Mouse (Mus musculus): ENCODE results near the gene Foxp1. TPM values are rescaled to one million over a fixed set of nuclear protein-coding genes. Genes with fewer than 3 reads are reported as not detected.

Foxp1 gene
- total and polyA plus RNA-seq, 3 experiments: 57.4 to 88.1 (median 79.8) TPM

DNA sequence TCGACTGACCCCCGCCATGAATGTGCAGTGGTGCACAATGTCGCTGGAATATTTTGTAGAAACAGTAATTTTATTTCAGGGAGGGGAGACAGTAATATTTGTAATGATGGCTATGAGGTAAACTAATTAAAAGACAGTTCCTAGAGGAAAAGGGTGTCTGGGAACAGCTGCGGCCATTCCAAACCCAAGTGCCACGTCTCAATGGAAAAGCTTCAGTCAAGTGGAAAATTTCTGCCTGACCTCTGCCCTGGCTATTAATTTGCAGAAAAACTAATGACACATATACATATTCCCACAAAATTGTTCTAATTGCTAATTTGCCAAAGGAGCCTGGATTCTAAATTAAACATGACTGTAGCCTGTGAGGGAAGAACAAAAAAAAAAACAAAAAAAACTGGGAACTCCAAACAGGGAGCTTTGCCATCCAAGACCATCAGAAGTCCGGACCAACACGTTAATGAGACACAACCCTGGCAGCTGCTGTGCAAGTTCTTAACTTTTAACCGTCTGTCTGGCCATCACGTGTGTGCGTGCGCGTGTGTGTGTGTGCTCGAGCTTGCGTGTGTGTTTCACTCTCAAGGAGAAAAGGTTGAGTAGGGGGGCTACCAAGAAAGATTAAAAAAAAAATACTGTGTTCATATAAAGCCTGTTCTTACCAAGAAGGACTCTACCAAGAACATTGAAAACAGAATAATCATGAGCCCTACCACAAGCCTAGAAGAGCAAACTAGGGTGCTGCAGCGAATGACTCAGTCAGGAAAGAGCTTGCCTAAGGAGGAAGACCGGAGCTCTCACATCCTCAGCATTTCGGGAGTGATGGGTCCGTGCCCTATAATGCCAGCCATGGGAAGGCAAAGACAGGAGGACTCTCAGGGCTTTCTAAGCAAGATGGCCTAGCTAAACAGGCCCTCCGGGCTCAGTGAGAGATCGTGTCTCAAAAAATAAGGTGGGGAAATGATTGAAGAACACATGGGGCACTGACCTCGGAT is 574.1 kb downstream of the Foxp1 start:
- Histone ChIP-seq H3K27me3 (ENCODE audit: insufficient read depth, low read length) (no peaks in the 10 kb centered on the region), H3K4me3 (ENCODE audit: low read depth, low read length) (no peak overlapping the region), H3K4me1 (ENCODE audit: insufficient read depth, low read depth, low read length) (no peaks in the 10 kb centered on the region), H3K36me3 (replicated peaks) (peaks cover 73% of the 10 kb centered on the region), H3K9me3 (replicated peaks) (no peaks in the 10 kb centered on the region)
- DNase-seq (ENCODE audit: low spot score) (no peak), ATAC-seq (ENCODE audit: extremely low read depth, insufficient number of reproducible peaks, low FRiP score, poor library complexity, severe bottlenecking) (no peak)
- TF ChIP-seq POLR2AphosphoS5 (IDR thresholded peaks at IDR 0.05; ENCODE audit: insufficient replicate concordance, low read depth, low read length): no peak
- TF ChIP-seq TAL1 (conservative IDR thresholded peaks at IDR 0.05; ENCODE audit: low read depth, low read length): no peak
- no peak for TF ChIP-seq GATA2 (IDR thresholded peaks at IDR 0.05; ENCODE audit: borderline replicate concordance, low read depth, low read length)

DNA sequence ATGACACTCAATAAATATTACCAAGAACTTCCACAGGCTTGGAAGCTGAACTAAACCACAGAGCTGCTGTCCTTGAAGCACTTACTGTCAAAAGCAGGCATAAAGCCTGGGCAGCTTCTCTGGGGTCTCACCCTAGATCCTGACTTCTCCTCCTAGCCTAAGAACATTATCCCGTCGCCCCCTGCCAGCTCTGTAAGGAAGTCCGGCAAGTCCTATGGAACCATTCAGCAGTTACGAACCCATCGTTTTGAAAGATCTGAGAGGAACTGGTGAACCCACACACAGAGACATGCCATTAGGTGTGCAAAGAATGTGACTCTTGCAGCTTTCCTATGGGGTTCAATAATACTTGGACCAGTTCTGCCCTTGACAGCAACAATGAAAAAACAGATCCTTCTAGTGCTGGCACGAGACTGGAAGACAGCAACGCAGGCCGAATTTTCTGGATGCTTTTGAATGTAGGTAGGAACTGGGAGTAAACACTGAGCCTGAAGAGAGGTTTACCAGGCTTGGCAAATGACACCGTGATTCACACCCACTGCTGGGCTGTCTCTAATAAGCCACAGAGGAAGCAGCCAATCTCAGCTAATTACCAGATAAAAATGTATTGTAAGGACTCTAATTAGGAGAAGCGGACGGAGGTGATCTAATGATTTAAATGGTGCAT is 574.9 kb downstream of the Foxp1 start:
- TF ChIP-seq CTCF (IDR thresholded peaks at IDR 0.05; ENCODE audit: low read depth, low read length) (no peak), GATA1 (IDR thresholded peaks at IDR 0.05; ENCODE audit: borderline replicate concordance, low read length) (no peak), GATA2 (IDR thresholded peaks at IDR 0.05; ENCODE audit: borderline replicate concordance, low read depth, low read length) (no peak), POLR2AphosphoS5 (IDR thresholded peaks at IDR 0.05; ENCODE audit: insufficient replicate concordance, low read depth, low read length) (no peak)
- peaks cover 73% of the 10 kb centered on the region for H3K36me3 ChIP-seq (replicated peaks)
- no peak for ATAC-seq (ENCODE audit: extremely low read depth, insufficient number of reproducible peaks, low FRiP score, poor library complexity, severe bottlenecking)
- no peaks in the 10 kb centered on the region for H3K27me3 ChIP-seq (ENCODE audit: insufficient read depth, low read length)
- no peaks in the 10 kb centered on the region for H3K4me1 ChIP-seq (ENCODE audit: insufficient read depth, low read depth, low read length)
- H3K9me3 ChIP-seq (replicated peaks): no peaks in the 10 kb centered on the region
- DNase-seq (ENCODE audit: low spot score): no peak
- H3K4me3 ChIP-seq (ENCODE audit: low read depth, low read length): no peak overlapping the region

DNA sequence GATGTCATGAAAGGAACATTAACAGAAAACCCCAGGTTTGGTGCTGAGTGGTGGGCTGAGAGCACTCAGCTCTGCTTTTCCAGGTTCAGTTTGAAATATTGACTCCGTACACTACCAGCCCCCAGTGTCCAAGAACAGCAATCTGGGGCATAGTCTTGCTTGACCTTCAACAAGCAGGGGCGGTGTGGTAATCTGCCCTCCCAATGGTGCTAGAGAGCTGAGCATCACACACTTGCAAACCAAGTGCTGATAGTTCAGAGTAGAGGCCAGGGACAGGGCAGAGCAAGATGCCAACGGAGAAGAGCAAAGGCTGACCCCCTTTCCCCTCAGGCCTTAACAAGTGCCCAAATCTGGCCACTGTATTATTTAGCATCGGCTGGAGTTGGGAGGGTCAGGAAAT is 575.8 kb downstream of the Foxp1 start:
- H3K4me1 ChIP-seq (ENCODE audit: insufficient read depth, low read depth, low read length): no peaks in the 10 kb centered on the region
- TF ChIP-seq CTCF (IDR thresholded peaks at IDR 0.05; ENCODE audit: low read depth, low read length) (no peak), GATA1 (IDR thresholded peaks at IDR 0.05; ENCODE audit: borderline replicate concordance, low read length) (no peak)
- no peak for DNase-seq (ENCODE audit: low spot score)
- H3K9me3 ChIP-seq (replicated peaks): no peaks in the 10 kb centered on the region
- H3K36me3 ChIP-seq (replicated peaks): peaks cover 78% of the 10 kb centered on the region
- H3K4me3 ChIP-seq (ENCODE audit: low read depth, low read length): no peak overlapping the region
- no peaks in the 10 kb centered on the region for H3K27me3 ChIP-seq (ENCODE audit: insufficient read depth, low read length)
- ATAC-seq (ENCODE audit: extremely low read depth, insufficient number of reproducible peaks, low FRiP score, poor library complexity, severe bottlenecking): no peak

DNA sequence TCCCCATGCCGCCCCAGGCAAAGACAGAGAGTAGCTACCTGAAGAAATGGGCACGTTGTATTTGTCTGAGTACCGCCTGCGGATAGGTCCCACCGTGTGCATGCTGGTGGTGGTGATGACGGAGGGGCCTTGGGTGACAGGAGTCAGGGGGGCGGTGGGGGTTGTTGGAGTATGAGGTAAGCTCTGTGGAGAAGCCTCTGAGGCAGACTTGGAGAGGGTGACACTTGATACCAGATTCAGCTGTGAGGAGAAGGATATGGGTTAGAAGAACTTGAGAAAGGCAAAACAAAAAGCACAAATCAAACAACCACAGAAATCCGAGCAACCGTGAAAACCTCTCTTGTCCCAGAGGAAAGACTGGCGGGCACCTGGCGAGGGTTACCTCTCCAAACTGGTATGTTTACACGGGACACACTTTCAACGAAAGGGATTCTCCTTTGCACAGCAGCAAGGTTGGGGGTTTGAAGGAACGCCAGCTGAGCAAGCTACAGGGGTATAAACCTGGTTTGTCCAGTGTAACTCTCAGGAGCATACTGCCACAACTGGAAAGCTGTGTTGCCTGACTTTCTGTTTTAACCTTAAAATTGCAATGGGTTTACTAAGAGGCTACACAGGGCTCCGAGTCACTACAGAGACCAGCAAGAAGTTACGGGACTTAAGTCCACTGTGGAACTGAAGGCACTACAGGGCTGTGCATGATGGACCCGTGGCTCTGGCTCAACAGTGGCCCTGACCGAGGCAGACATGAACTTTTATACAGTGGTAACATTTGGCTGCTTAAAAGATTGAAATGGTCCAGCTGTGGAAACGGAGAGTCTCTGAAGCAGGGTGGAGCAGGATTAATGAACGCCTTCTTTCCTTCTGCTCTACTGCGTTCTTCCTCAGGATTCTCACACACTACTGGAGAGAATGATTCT is 576.8 kb downstream of the Foxp1 start:
- DNase-seq (ENCODE audit: low spot score): no peak
- TF ChIP-seq TAL1 (conservative IDR thresholded peaks at IDR 0.05; ENCODE audit: low read depth, low read length) (no peak), CTCF (IDR thresholded peaks at IDR 0.05; ENCODE audit: low read depth, low read length) (no peak), GATA2 (IDR thresholded peaks at IDR 0.05; ENCODE audit: borderline replicate concordance, low read depth, low read length) (no peak), GATA1 (IDR thresholded peaks at IDR 0.05; ENCODE audit: borderline replicate concordance, low read length) (no peak), POLR2AphosphoS5 (IDR thresholded peaks at IDR 0.05; ENCODE audit: insufficient replicate concordance, low read depth, low read length) (no peak)
- ATAC-seq (ENCODE audit: extremely low read depth, insufficient number of reproducible peaks, low FRiP score, poor library complexity, severe bottlenecking): no peak

DNA sequence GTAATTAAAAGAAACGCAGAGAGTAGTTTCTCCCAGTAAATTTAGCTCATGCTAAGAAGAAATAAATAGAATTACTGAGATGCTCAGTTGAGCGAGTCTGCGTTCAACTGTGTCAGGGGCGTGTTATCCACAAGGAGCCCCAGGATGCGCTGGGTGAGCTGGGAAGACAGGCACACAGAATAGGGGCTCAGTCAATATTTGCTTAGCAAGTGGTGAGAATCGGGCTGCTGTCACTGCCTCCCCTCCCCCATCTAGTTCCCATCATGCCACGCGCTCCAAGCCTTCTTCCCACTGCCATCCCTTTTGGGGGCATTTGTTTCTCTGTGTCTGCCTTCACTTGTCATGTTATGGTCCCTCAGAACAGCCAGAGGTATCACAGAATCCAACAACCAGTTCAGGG is 584.2 kb downstream of the Foxp1 start:
- Histone ChIP-seq H3K27me3 (ENCODE audit: insufficient read depth, low read length) (no peaks in the 10 kb centered on the region), H3K36me3 (replicated peaks) (peaks cover 86% of the 10 kb centered on the region), H3K4me3 (ENCODE audit: low read depth, low read length) (no peak overlapping the region), H3K9me3 (replicated peaks) (no peaks in the 10 kb centered on the region), H3K4me1 (ENCODE audit: insufficient read depth, low read depth, low read length) (no peaks in the 10 kb centered on the region)
- DNase-seq (ENCODE audit: low spot score) (no peak), ATAC-seq (ENCODE audit: extremely low read depth, insufficient number of reproducible peaks, low FRiP score, poor library complexity, severe bottlenecking) (no peak)
- TF ChIP-seq POLR2AphosphoS5 (IDR thresholded peaks at IDR 0.05; ENCODE audit: insufficient replicate concordance, low read depth, low read length) (no peak), TAL1 (conservative IDR thresholded peaks at IDR 0.05; ENCODE audit: low read depth, low read length) (no peak), GATA2 (IDR thresholded peaks at IDR 0.05; ENCODE audit: borderline replicate concordance, low read depth, low read length) (no peak)

More for the DNA sequence above, 576.8 kb downstream of the Foxp1 start:
- Histone ChIP-seq H3K4me1 (ENCODE audit: insufficient read depth, low read depth, low read length) (no peaks in the 10 kb centered on the region), H3K36me3 (replicated peaks) (peaks cover 75% of the 10 kb centered on the region), H3K9me3 (replicated peaks) (no peaks in the 10 kb centered on the region), H3K4me3 (ENCODE audit: low read depth, low read length) (no peak overlapping the region), H3K27me3 (ENCODE audit: insufficient read depth, low read length) (no peaks in the 10 kb centered on the region)

DNA sequence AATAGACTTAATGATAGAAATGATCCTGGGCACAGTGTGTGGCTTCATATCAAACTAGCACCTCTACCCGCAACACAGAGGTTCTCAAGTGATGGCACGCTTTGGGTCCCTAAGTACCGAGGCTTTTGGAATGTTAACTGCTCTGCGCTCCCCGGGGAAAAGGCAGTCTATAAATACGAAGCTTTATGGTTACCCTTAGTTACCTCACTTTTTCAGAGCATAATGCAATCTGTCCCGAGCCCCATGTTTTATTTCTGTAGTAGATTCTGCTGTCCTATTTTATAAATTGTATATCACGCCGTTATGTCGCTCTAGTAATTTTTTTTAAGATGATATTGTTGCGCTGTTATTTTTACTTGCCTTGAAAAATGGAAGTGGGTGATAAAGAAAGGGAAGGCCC is 585.0 kb downstream of the Foxp1 start:
- DNase-seq (ENCODE audit: low spot score) (no peak), ATAC-seq (ENCODE audit: extremely low read depth, insufficient number of reproducible peaks, low FRiP score, poor library complexity, severe bottlenecking) (no peak)
- Histone ChIP-seq H3K4me3 (ENCODE audit: low read depth, low read length) (no peak overlapping the region), H3K36me3 (replicated peaks) (peaks cover 87% of the 10 kb centered on the region), H3K4me1 (ENCODE audit: insufficient read depth, low read depth, low read length) (no peaks in the 10 kb centered on the region), H3K9me3 (replicated peaks) (no peaks in the 10 kb centered on the region), H3K27me3 (ENCODE audit: insufficient read depth, low read length) (no peaks in the 10 kb centered on the region)
- TF ChIP-seq TAL1 (conservative IDR thresholded peaks at IDR 0.05; ENCODE audit: low read depth, low read length) (no peak), CTCF (IDR thresholded peaks at IDR 0.05; ENCODE audit: low read depth, low read length) (no peak), POLR2AphosphoS5 (IDR thresholded peaks at IDR 0.05; ENCODE audit: insufficient replicate concordance, low read depth, low read length) (no peak), GATA2 (IDR thresholded peaks at IDR 0.05; ENCODE audit: borderline replicate concordance, low read depth, low read length) (no peak), GATA1 (IDR thresholded peaks at IDR 0.05; ENCODE audit: borderline replicate concordance, low read length) (no peak)

Measured in G1E (cell line).